Mouse (Mus musculus) lung, postnatal 25 days (tissue): ENCODE results near the gene Zhx3.
A peak's percentile ranks its signal among the peaks of the same experiment; 100 is the strongest.

Experiments
- DNase-seq: peaks from one replicate; pipeline ENCODE4 v3.0.0; 2022; ENCODE audit warnings: low spot score

Gene Zhx3

GRCm38 (mm10) chr2:160729436-160729835 lies 143.4 kb downstream of the Zhx3 start:
- peak; percentile 59 for DNase-seq

- no peak for DNase-seq
Observed at GRCm38 (mm10) chr2:160728972-160729371, 143.8 kb downstream of the Zhx3 start.

GRCm38 (mm10) chr2:160725877-160726864 lies 146.6 kb downstream of the Zhx3 start:
- DNase-seq = no peak

GRCm38 (mm10) chr2:160724536-160724935 lies 148.3 kb downstream of the Zhx3 start:
- no peak for DNase-seq

GRCm38 (mm10) chr2:160723613-160724375 lies 149.0 kb downstream of the Zhx3 start:
- no peak for DNase-seq

- DNase-seq = no peak
Observed at GRCm38 (mm10) chr2:160722714-160723113, 150.1 kb downstream of the Zhx3 start.

- DNase-seq = peak; percentile 89
Observed at GRCm38 (mm10) chr2:160718811-160719210, 154.0 kb downstream of the Zhx3 start.

- DNase-seq = no peak
Observed at GRCm38 (mm10) chr2:160717269-160717668, 155.5 kb downstream of the Zhx3 start.

GRCm38 (mm10) chr2:160715463-160716030 lies 157.3 kb downstream of the Zhx3 start:
- no peak for DNase-seq

GRCm38 (mm10) chr2:160707673-160708072 lies 165.1 kb downstream of the Zhx3 start:
- no peak for DNase-seq

GRCm38 (mm10) chr2:160702824-160703223 lies 170.0 kb downstream of the Zhx3 start:
- no peak for DNase-seq

- DNase-seq = peak; percentile 7
Observed at GRCm38 (mm10) chr2:160701603-160702002, 171.2 kb downstream of the Zhx3 start.

GRCm38 (mm10) chr2:160700271-160700670 lies 172.5 kb downstream of the Zhx3 start:
- DNase-seq = peak; percentile 89
